Mouse (Mus musculus) heart, postnatal 0 days (tissue): ENCODE results near the gene Uspl1. TPM values are rescaled to one million over a fixed set of nuclear protein-coding genes. Genes with fewer than 3 reads are reported as not detected.

Experiments used
- ATAC-seq: fragments of 200-750 bp; cut with Nextera tagmentation; 2 replicates; pipeline ENCODE4 v1.8.0; 2017; ENCODE audit warnings: low read depth, moderate number of reproducible peaks, moderate library complexity; ENCODE audit not compliant: insufficient read depth
- DNase-seq: peaks from one replicate; pipeline ENCODE4 v3.0.0-alpha.2; 2016; ENCODE audit warnings: low spot score
- H3K27ac ChIP-seq: fragments of 300-500 bp; sonication (generic); 2 replicates; pipeline ENCODE4 v1.5.1; 2014; ENCODE audit warnings: low read depth, mild to moderate bottlenecking
- H3K27me3 ChIP-seq: fragments of 300-500 bp; sonication (generic); 2 replicates; pipeline ENCODE4 v1.6.1; 2014; ENCODE audit warnings: low read length, mixed read lengths; ENCODE audit not compliant: control insufficient read depth, insufficient read depth
- H3K36me3 ChIP-seq: fragments of 300-500 bp; sonication (generic); replicated peaks from 2 replicates; pipeline ENCODE4 v1.6.1; 2014; ENCODE audit warnings: low read length, mixed read lengths; ENCODE audit not compliant: control insufficient read depth, insufficient read depth
- H3K4me1 ChIP-seq: fragments of 300-500 bp; sonication (generic); 2 replicates; pipeline ENCODE4 v1.6.1; 2014; ENCODE audit warnings: antibody characterized with exemption; ENCODE audit not compliant: control insufficient read depth, insufficient read depth
- H3K4me2 ChIP-seq: fragments of 300-500 bp; sonication (generic); 2 replicates; pipeline ENCODE4 v1.6.1; 2014; ENCODE audit warnings: low read depth, mild to moderate bottlenecking, low read length, moderate library complexity
- H3K4me3 ChIP-seq: fragments of 300-500 bp; sonication (generic); 2 replicates; pipeline ENCODE4 v1.5.1; 2014; ENCODE audit warnings: low read depth, low read length
- H3K9ac ChIP-seq: fragments of 300-500 bp; sonication (generic); replicated peaks from 2 replicates; pipeline ENCODE4 v1.6.1; 2014; ENCODE audit warnings: low read depth, low read length, mixed read lengths
- H3K9me3 ChIP-seq: fragments of 300-500 bp; sonication (generic); replicated peaks from 2 replicates; pipeline ENCODE4 v1.6.1; 2016; ENCODE audit warnings: low read length; ENCODE audit not compliant: control insufficient read depth
- EP300 ChIP-seq: IDR thresholded peaks from 2 replicates; pipeline ENCODE4 v1.6.1; 2016; ENCODE audit warnings: antibody characterized with exemption, low read depth
- WGBS: fragments of 180-500 bp; shearing (Covaris S2); extraction: QIAGEN DNeasy Blood & Tissue Kit; methylation state at CpG from one replicate; pipeline ENCODE4 v1.1.7; 2014; 5-methylcytosine and 5-hydroxymethylcytosine counted together
- microRNA-seq: library from miRNA; unstranded; fragments of <30 nt; microRNA quantifications from one replicate; pipeline ENCODE4, GENCODE M21; 2016
- polyA plus RNA-seq: library from polyadenylated mRNA; unstranded; fragments of >200 nt; fragmentation: Nextera tagmentation; extraction: Ambion mirVana; gene quantifications from 2 replicates; pipeline ENCODE4 v1.2.1, GENCODE M21; 2015
- total RNA-seq: library from RNA; depleted of rRNA; stranded (reverse); fragments of >200 nt; gene quantifications from 2 replicates; pipeline ENCODE4 v1.2.3, GENCODE M21; 2014; ENCODE audit warnings: low replicate concordance; rRNA removed

Uspl1 gene
- total and polyA plus RNA-seq, 2 experiments from 2014 or later: 17.6 to 18.9 TPM

DNA sequence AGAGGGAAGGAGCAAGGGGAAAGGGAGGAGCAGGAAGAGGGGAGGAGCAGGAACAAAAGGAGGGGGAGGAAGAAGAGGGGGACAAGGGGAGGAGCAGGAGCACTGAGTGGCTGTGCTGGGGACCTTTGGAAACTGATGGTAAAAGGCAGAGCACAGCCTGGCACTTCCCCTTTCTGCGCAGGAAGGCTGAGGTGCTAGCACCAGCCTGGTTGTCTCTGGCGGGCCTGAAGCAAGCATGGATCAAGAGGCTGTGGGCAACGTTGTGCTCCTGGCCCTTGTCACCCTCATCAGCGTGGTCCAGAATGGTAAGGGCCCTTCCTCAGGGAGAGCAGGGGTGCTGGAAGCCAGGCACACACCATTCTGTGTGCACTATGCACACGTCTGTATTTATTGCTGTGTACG is 80.7 kb downstream of the Uspl1 start:
- no peak for TF ChIP-seq EP300
- H3K9me3 ChIP-seq: no peaks in the 10 kb centered on the region
- H3K9ac ChIP-seq: no peak overlapping the region
- no peaks in the 10 kb centered on the region for H3K27me3 ChIP-seq
- DNase-seq: no peak
- no peaks in the 10 kb centered on the region for H3K36me3 ChIP-seq
- no peak overlapping the region for H3K4me2 ChIP-seq
- no peak overlapping the region for H3K27ac ChIP-seq
- no peak for ATAC-seq
- 56% methylated on average over 6 of the region's 6 CpGs for WGBS
- no peaks in the 10 kb centered on the region for H3K4me1 ChIP-seq
- H3K4me3 ChIP-seq: no peak overlapping the region

Small RNA genes within 50 kb of the gene (microRNA-seq; reads per million reads assigned to microRNA genes)
- not detected for gene Gm24105

Other genes starting within 250 kb of the Uspl1 start
- gene Gm42791, start 189.2 kb upstream of the Uspl1 start, total RNA-seq: not detected in 2 replicates
- 1.00 and 2.7 TPM in 2 replicates for gene Gm42791, start 189.2 kb upstream of the Uspl1 start, polyA plus RNA-seq
- gene Hmgb1, start 139 bp downstream of the Uspl1 start, total RNA-seq: 107 and 193 TPM in 2 replicates
- gene Hmgb1, start 139 bp downstream of the Uspl1 start, polyA plus RNA-seq: 495 and 540 TPM in 2 replicates
- 5.2 and 26.4 TPM in 2 replicates for gene Alox5ap, start 80.4 kb downstream of the Uspl1 start, total RNA-seq
- 8.9 and 9.2 TPM in 2 replicates for gene Alox5ap, start 80.4 kb downstream of the Uspl1 start, polyA plus RNA-seq
- 3.4 and 7.7 TPM in 2 replicates for gene Medag, start 227.4 kb downstream of the Uspl1 start, total RNA-seq
- 1.7 and 2.0 TPM in 2 replicates for gene Medag, start 227.4 kb downstream of the Uspl1 start, polyA plus RNA-seq